Mouse (Mus musculus): Measurements from ENCODE around the gene Actl10. TPM values are rescaled to one million over a fixed set of nuclear protein-coding genes. Genes with fewer than 3 reads are reported as not detected.
A peak's percentile ranks its signal among the peaks of the same experiment; 100 is the strongest.

Actl10 gene
- total and polyA plus RNA-seq, 3 experiments, result 0.35 to 0.79 TPM; not detected in 1

DNA sequence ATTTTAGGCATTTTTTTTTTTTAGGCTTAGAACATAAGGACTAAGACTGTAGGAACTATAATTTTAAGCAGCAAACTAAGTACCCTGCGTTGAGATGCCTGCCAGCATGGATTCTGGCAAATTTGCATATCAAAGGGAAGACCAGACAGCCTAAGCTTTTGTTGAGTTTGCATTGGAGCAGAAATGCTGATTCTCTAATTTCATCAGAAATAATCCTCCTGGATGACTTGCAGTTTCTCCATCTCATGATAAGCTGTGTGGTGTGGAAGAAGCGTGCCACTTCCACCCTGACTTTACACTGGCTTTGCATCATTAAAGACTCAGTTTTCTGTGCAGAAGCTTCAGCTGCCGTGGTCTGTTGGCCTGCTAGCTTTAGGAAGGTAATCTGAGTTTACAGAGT lies 18.7 kb upstream of the Actl10 start:
- Histone ChIP-seq H3K4me3 (ENCODE audit: control insufficient read depth in 1 of 2, insufficient read depth in 1 of 2, low read depth in 2 of 2, low read length in 2 of 2) (no peak overlapping the region), H3K36me3 (ENCODE audit: control insufficient read depth in 1 of 2, insufficient read depth in 2 of 2, low read length in 2 of 2) (peaks cover 17 to 21% of the 10 kb centered on the region in 2 experiments), H3K27ac (ENCODE audit: control insufficient read depth, low read depth, low read length) (peak overlapping the region; percentile 71), H3K9ac (ENCODE audit: control insufficient read depth, low read depth, low read length, poor library complexity, severe bottlenecking) (no peak overlapping the region), H3K9me3 (replicated peaks; ENCODE audit: insufficient read depth, low read length) (no peaks in the 10 kb centered on the region), H3K79me2 (ENCODE audit: control insufficient read depth, insufficient read depth, low read length, poor library complexity) (no peaks in the 10 kb centered on the region), H3K4me1 (ENCODE audit: control insufficient read depth in 1 of 2, insufficient read depth in 2 of 2, low read length in 2 of 2) (peaks cover 5 to 9% of the 10 kb centered on the region in 2 experiments; a peak in 3 of 4 replicates), H3K27me3 (ENCODE audit: control insufficient read depth in 1 of 2, insufficient read depth in 2 of 2, low read length in 2 of 2) (no peaks in the 10 kb centered on the region)
- DNase-seq (ENCODE audit: low read depth, low spot score), result peak; percentile 70
- TF ChIP-seq ETS1 (IDR thresholded peaks at IDR 0.05; ENCODE audit: low read depth, low read length) (peak; percentile 81; the same call in 1 of the 2 replicates), BHLHE40 (IDR thresholded peaks at IDR 0.05; ENCODE audit: borderline replicate concordance, low read depth, low read length) (peak; percentile 62; the same call in 1 of the 2 replicates), ZMIZ1 (IDR thresholded peaks at IDR 0.05; ENCODE audit: low read depth, low read length) (no peak), USF1 (IDR thresholded peaks at IDR 0.05; ENCODE audit: low read depth, low read length) (no peak), TCF12 (IDR thresholded peaks at IDR 0.05; ENCODE audit: low read depth, low read length) (peak; percentile 39; the same call in 1 of the 2 replicates), ELF1 (IDR thresholded peaks at IDR 0.05; ENCODE audit: low read depth, low read length) (no peak), ZNF384 (IDR thresholded peaks at IDR 0.05; ENCODE audit: low read depth, low read length) (no peak), MYC (IDR thresholded peaks at IDR 0.05; ENCODE audit: low read depth, low read length) (no peak), MAFK (IDR thresholded peaks at IDR 0.05; ENCODE audit: borderline replicate concordance, low read depth, low read length) (peak; percentile 81; the same call in 1 of the 2 replicates), MYB (IDR thresholded peaks at IDR 0.05; ENCODE audit: low read depth, low read length) (no peak), RCOR1 (IDR thresholded peaks at IDR 0.05; ENCODE audit: low read depth, low read length) (peak; percentile 50; the same call in 1 of the 2 replicates), EP300 (IDR thresholded peaks at IDR 0.05; ENCODE audit: low read depth in 1 of 2, low read length in 2 of 2) (peak in 1 of 2 experiments; percentile 66; a peak in 1 of 4 replicates)

- Histone ChIP-seq H3K4me3 (ENCODE audit: control insufficient read depth in 1 of 2, insufficient read depth in 1 of 2, low read depth in 2 of 2, low read length in 2 of 2) (no peak overlapping the region), H3K9me3 (replicated peaks; ENCODE audit: insufficient read depth, low read length) (no peaks in the 10 kb centered on the region), H3K79me2 (ENCODE audit: control insufficient read depth, insufficient read depth, low read length, poor library complexity) (no peaks in the 10 kb centered on the region), H3K27me3 (ENCODE audit: control insufficient read depth in 1 of 2, insufficient read depth in 2 of 2, low read length in 2 of 2) (no peaks in the 10 kb centered on the region), H3K9ac (ENCODE audit: control insufficient read depth, low read depth, low read length, poor library complexity, severe bottlenecking) (no peak overlapping the region), H3K27ac (ENCODE audit: control insufficient read depth, low read depth, low read length) (no peak overlapping the region), H3K36me3 (ENCODE audit: control insufficient read depth in 1 of 2, insufficient read depth in 2 of 2, low read length in 2 of 2) (peaks cover 24 to 26% of the 10 kb centered on the region in 2 experiments), H3K4me1 (ENCODE audit: control insufficient read depth in 1 of 2, insufficient read depth in 2 of 2, low read length in 2 of 2) (peaks cover 14% of the 10 kb centered on the region in 2 experiments; a peak in 3 of 4 replicates)
- DNase-seq (ENCODE audit: low read depth, low spot score), result no peak
- no peak for TF ChIP-seq BHLHE40 (IDR thresholded peaks at IDR 0.05; ENCODE audit: borderline replicate concordance, low read depth, low read length)
- TF ChIP-seq GABPA (IDR thresholded peaks at IDR 0.05; ENCODE audit: low read depth, low read length), result no peak
- no peak for TF ChIP-seq RAD21 (IDR thresholded peaks at IDR 0.05; ENCODE audit: low read depth, low read length)
- TF ChIP-seq EP300 (IDR thresholded peaks at IDR 0.05; ENCODE audit: low read depth in 1 of 2, low read length in 2 of 2), result no peak
- TF ChIP-seq MXI1 (IDR thresholded peaks at IDR 0.05; ENCODE audit: low read depth, low read length), result no peak
These were observed 16.8 kb upstream of the Actl10 start for GRCm38 (mm10) chr2:154534704-154535270.

Data from MEL (cell line).